Mouse (Mus musculus) midbrain, embryonic 12.5 days (tissue): ENCODE measurements around the gene Cabp1. TPM values are rescaled to one million over a fixed set of nuclear protein-coding genes. Genes with fewer than 3 reads are reported as not detected.

Experiments
- ATAC-seq: fragments of 200-750 bp; cut with Nextera tagmentation; 2 replicates; pipeline ENCODE4 v1.8.0; 2017; ENCODE audit warnings: low read depth, moderate TSS enrichment, moderate library complexity; ENCODE audit not compliant: low FRiP score
- H3K27ac ChIP-seq: fragments of 300-500 bp; sonication (generic); replicated peaks from 2 replicates; pipeline ENCODE4 v1.5.1; 2016; ENCODE audit warnings: mild to moderate bottlenecking
- H3K27me3 ChIP-seq: fragments of 300-500 bp; sonication (generic); 2 replicates; pipeline ENCODE4 v1.6.1; 2016; ENCODE audit warnings: mild to moderate bottlenecking
- H3K36me3 ChIP-seq: fragments of 300-500 bp; sonication (generic); 2 replicates; pipeline ENCODE4 v1.6.1; 2016
- H3K4me1 ChIP-seq: fragments of 300-500 bp; sonication (generic); 2 replicates; pipeline ENCODE4 v1.6.1; 2016
- H3K4me2 ChIP-seq: fragments of 300-500 bp; sonication (generic); replicated peaks from 2 replicates; pipeline ENCODE4 v1.6.1; 2016; ENCODE audit warnings: mild to moderate bottlenecking, moderate library complexity
- H3K4me3 ChIP-seq: fragments of 300-500 bp; sonication (generic); 2 replicates; pipeline ENCODE4 v1.5.1; 2016; ENCODE audit warnings: mild to moderate bottlenecking
- H3K9ac ChIP-seq: fragments of 300-500 bp; sonication (generic); replicated peaks from 2 replicates; pipeline ENCODE4 v1.6.1; 2016; ENCODE audit warnings: mild to moderate bottlenecking, moderate library complexity
- H3K9me3 ChIP-seq: fragments of 300-500 bp; sonication (generic); 2 replicates; pipeline ENCODE4 v1.6.1; 2016; ENCODE audit warnings: mild to moderate bottlenecking
- WGBS: fragments of 180-500 bp; shearing (Covaris S2); methylation state at CpG from one replicate; pipeline ENCODE4 v1.1.7; 2016; 5-methylcytosine and 5-hydroxymethylcytosine counted together
- polyA plus RNA-seq: library from polyadenylated mRNA; unstranded; fragments of >200 nt; fragmentation: Nextera tagmentation; extraction: Ambion mirVana; gene quantifications from 2 replicates; pipeline ENCODE4 v1.2.1, GENCODE M21; 2016

The Cabp1 gene
- polyA plus RNA-seq, 1 experiment from 2014 or later = 2.3 TPM

- Histone ChIP-seq H3K9me3 (no peaks in the 10 kb centered on the region), H3K27ac (no peak overlapping the region), H3K9ac (no peak overlapping the region), H3K4me2 (peak overlapping the region; percentile 19; the same call in 1 of the 2 replicates), H3K36me3 (no peaks in the 10 kb centered on the region), H3K4me3 (0 out of 2 replicates have a peak overlapping the region, but pooled peaks have one; percentile 1), H3K4me1 (peaks cover 25% of the 10 kb centered on the region), H3K27me3 (peaks cover 65% of the 10 kb centered on the region)
- 42% methylated on average over 17 of the region's 17 CpGs for WGBS
- ATAC-seq = peak; percentile 38; the same call in 1 of the 2 replicates
These were observed 7.7 kb downstream of the Cabp1 start for GRCm38 (mm10) chr5:115186371-115187073.

DNA sequence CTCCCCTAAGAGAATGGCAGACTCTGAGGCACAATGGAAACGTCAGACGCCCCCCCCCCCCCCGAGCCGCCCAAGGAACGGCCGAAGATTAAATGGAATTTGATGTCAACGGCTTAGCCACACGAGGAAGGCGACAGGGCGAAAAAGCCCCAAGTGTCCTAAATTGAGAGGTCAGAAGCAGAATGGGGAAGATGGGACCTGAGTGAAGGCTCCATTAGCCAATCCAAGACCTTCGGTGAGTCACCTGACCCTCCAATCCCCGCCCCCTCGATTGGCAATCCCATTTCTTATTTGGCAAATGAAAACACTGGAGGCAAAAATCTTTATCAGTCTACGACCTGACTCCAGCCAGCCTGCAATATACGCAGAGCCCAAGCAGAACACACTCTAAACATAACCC is 9.5 kb downstream of the Cabp1 start:
- 18% methylated on average over 15 of the region's 15 CpGs for WGBS
- Histone ChIP-seq H3K4me1 (peaks cover 25% of the 10 kb centered on the region), H3K9me3 (no peaks in the 10 kb centered on the region), H3K36me3 (no peaks in the 10 kb centered on the region), H3K4me3 (0 out of 2 replicates have a peak overlapping the region, but pooled peaks have one; percentile 13), H3K27ac (peak overlapping the region; percentile 52), H3K4me2 (peak overlapping the region; percentile 44), H3K9ac (peak overlapping the region; percentile 20; the same call in 1 of the 2 replicates), H3K27me3 (peaks cover 49% of the 10 kb centered on the region)
- ATAC-seq = 0 out of 2 replicates have a peak, but pooled peaks have one; percentile 20

GRCm38 (mm10) chr5:115183482-115183881 is 10.7 kb downstream of the Cabp1 start:
- H3K4me1 ChIP-seq = peaks cover 25% of the 10 kb centered on the region
- H3K4me3 ChIP-seq = no peak overlapping the region
- H3K4me2 ChIP-seq = no peak overlapping the region
- WGBS = 76% methylated on average over 10 of the region's 10 CpGs
- H3K9ac ChIP-seq = no peak overlapping the region
- H3K36me3 ChIP-seq = no peaks in the 10 kb centered on the region
- no peak for ATAC-seq
- H3K27me3 ChIP-seq = peaks cover 40% of the 10 kb centered on the region
- H3K27ac ChIP-seq = no peak overlapping the region
- H3K9me3 ChIP-seq = no peaks in the 10 kb centered on the region

- H3K9me3 ChIP-seq = no peaks in the 10 kb centered on the region
- H3K27ac ChIP-seq = no peak overlapping the region
- H3K27me3 ChIP-seq = peaks cover 36% of the 10 kb centered on the region
- H3K4me1 ChIP-seq = peaks cover 25% of the 10 kb centered on the region
- no peak overlapping the region for H3K4me3 ChIP-seq
- no peaks in the 10 kb centered on the region for H3K36me3 ChIP-seq
- no peak for ATAC-seq
- no peak overlapping the region for H3K9ac ChIP-seq
- 85% methylated on average over 8 of the region's 8 CpGs for WGBS
- no peak overlapping the region for H3K4me2 ChIP-seq
These were observed 11.3 kb downstream of the Cabp1 start for GRCm38 (mm10) chr5:115182925-115183324.

DNA sequence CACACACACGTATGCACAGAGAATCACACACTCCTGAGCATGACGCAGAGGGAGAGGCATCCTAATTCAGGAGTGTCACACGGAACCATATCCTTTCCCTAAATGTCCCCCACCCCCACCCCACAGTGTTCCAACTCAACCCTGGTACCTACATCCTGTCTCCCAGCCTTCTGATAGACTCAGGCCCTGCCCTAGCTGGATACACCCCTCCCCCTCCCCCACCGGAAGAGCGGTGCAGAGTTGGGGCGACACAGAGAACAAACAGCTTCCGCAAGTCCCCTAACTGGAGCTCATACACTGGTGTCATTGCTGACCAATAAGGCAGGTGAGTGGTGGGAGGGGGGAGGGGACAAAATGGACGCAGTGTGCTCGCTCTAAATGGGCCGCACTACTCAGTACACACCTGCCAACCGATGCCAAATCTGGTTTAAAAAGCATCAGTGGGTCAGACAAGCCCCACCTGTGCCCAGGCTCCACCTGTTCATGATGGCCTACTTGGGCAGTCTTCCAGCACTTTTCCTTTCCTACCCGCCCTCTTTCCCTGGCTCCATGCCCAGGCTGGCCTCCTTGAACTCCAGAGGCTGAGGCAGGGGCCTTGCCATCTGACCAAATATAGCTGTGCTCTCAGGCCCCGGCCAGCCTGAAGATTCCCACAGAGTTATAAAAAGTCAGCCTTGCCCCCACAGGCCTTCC is 12.8 kb downstream of the Cabp1 start:
- ATAC-seq = no peak
- no peaks in the 10 kb centered on the region for H3K36me3 ChIP-seq
- H3K27ac ChIP-seq = no peak overlapping the region
- H3K9me3 ChIP-seq = no peaks in the 10 kb centered on the region
- H3K4me1 ChIP-seq = peaks cover 11% of the 10 kb centered on the region
- no peak overlapping the region for H3K4me3 ChIP-seq
- peaks cover 21% of the 10 kb centered on the region for H3K27me3 ChIP-seq
- H3K9ac ChIP-seq = no peak overlapping the region
- 76% methylated on average over 13 of the region's 13 CpGs for WGBS
- H3K4me2 ChIP-seq = no peak overlapping the region

GRCm38 (mm10) chr5:115179596-115179995 is 14.6 kb downstream of the Cabp1 start:
- Histone ChIP-seq H3K9me3 (no peaks in the 10 kb centered on the region), H3K4me3 (no peak overlapping the region), H3K9ac (no peak overlapping the region), H3K27ac (no peak overlapping the region), H3K27me3 (peaks cover 10% of the 10 kb centered on the region), H3K36me3 (no peaks in the 10 kb centered on the region), H3K4me2 (no peak overlapping the region), H3K4me1 (peaks cover 10% of the 10 kb centered on the region)
- ATAC-seq = no peak
- 93% methylated on average over 11 of the region's 11 CpGs for WGBS

- WGBS = 85% methylated on average over 6 of the region's 6 CpGs
These were observed 16.3 kb downstream of the Cabp1 start for GRCm38 (mm10) chr5:115177866-115178265.

DNA sequence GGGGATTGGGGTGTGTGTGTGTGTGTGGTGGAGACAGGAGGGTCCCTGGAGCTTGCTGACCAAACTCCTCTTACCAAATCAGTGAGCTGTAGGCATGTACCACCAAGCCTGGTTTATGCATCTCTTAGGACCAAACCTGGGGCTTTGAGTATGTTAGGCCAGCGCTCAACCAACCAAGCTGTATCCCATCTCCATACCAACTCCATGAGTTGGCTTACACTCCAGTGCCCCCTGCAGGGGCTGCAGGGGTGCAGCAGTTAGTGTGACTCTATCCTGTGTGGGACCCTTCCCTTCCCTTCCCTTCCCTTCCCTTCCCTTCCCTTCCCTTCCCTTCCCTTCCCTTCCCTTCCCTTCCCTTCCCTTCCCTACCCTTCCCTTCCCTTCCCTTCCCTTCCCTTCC is 19.6 kb downstream of the Cabp1 start:
- WGBS = 100% methylated on average over 1 of the region's 1 CpGs
- ATAC-seq = no peak
- Histone ChIP-seq H3K9me3 (no peaks in the 10 kb centered on the region), H3K4me1 (no peaks in the 10 kb centered on the region), H3K36me3 (no peaks in the 10 kb centered on the region), H3K4me2 (no peak overlapping the region), H3K27me3 (peaks cover 3% of the 10 kb centered on the region; the same call in 1 of the 2 replicates), H3K9ac (no peak overlapping the region), H3K4me3 (no peak overlapping the region), H3K27ac (no peak overlapping the region)

More at GRCm38 (mm10) chr5:115177866-115178265, 16.3 kb downstream of the Cabp1 start:
- H3K36me3 ChIP-seq = no peaks in the 10 kb centered on the region
- H3K4me2 ChIP-seq = no peak overlapping the region
- no peak overlapping the region for H3K4me3 ChIP-seq
- H3K27me3 ChIP-seq = peaks cover 10% of the 10 kb centered on the region
- H3K27ac ChIP-seq = no peak overlapping the region
- ATAC-seq = no peak
- no peak overlapping the region for H3K9ac ChIP-seq
- no peaks in the 10 kb centered on the region for H3K9me3 ChIP-seq
- H3K4me1 ChIP-seq = no peaks in the 10 kb centered on the region

GRCm38 (mm10) chr5:115170150-115170549 is 24.0 kb downstream of the Cabp1 start:
- Histone ChIP-seq H3K27me3 (no peaks in the 10 kb centered on the region), H3K36me3 (no peaks in the 10 kb centered on the region), H3K9me3 (no peaks in the 10 kb centered on the region), H3K4me2 (no peak overlapping the region), H3K4me3 (no peak overlapping the region), H3K9ac (no peak overlapping the region), H3K4me1 (peaks cover 6% of the 10 kb centered on the region; the same call in 1 of the 2 replicates), H3K27ac (no peak overlapping the region)
- ATAC-seq = no peak
- 85% methylated on average over 8 of the region's 8 CpGs for WGBS

DNA sequence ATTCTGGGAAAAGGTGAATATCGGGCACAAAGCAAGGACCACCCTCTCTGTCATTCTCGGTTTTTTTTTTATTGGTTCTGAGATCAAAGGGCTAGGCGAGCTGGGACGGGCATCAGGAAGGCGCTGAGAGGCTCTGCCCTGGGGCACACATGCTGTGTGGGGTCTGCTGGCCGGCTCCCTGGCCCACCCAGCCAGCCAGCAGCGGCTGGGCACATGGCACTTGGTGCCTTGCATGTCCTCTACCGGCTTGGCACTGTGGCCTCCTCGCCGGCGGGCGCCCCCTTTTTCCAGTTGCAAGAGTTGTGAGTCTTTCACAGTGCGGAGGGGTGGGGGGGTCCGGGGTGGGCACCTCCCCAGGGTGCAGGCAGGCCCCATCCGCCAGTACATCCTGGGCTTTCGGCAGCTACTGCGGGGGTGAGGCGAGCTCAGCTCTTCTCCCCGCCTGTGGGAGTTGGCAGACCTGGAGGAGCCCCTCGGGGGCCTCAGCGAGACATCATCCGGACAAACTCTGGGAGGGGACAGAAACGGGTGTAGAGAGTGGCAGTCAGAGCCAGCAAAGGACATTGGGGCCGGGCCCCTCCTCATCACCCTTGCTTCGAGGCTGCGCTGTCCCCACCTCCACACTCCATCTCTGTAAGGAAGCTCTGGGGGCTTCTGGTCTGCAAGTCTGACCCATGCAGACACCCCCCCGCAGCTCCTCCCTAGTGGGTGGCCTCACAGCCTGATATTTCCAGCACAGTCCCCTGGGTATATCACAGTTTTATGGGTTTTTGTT is 25.4 kb downstream of the Cabp1 start:
- no peak overlapping the region for H3K4me2 ChIP-seq
- no peak overlapping the region for H3K27ac ChIP-seq
- no peak for ATAC-seq
- H3K4me3 ChIP-seq = no peak overlapping the region
- no peaks in the 10 kb centered on the region for H3K27me3 ChIP-seq
- 53% methylated on average over 27 of the region's 27 CpGs for WGBS
- no peak overlapping the region for H3K9ac ChIP-seq
- H3K36me3 ChIP-seq = no peaks in the 10 kb centered on the region
- H3K4me1 ChIP-seq = peaks cover 6% of the 10 kb centered on the region; the same call in 1 of the 2 replicates
- H3K9me3 ChIP-seq = no peaks in the 10 kb centered on the region

DNA sequence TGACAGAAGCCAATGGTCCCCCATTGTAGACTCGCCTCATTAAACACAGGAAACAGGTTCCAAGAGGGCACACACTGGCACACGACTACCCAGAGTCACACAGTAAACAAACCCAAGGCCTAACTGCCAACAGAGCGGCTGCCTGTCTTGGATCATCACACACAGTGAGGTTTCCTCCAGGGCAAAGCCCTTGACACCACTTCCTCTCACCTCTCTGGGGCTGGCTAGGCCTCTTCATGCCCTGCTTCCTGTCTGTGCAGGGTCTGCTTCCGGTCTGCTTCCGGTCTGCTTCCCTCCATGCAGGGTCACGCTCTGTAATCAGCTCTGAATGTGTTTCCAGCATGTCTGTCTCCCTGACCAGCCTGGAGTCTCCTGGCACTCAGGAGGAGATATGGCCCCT is 26.8 kb downstream of the Cabp1 start:
- Histone ChIP-seq H3K4me3 (no peak overlapping the region), H3K4me1 (peaks cover 6% of the 10 kb centered on the region; the same call in 1 of the 2 replicates), H3K36me3 (no peaks in the 10 kb centered on the region), H3K4me2 (no peak overlapping the region), H3K9ac (no peak overlapping the region), H3K9me3 (no peaks in the 10 kb centered on the region), H3K27me3 (no peaks in the 10 kb centered on the region), H3K27ac (no peak overlapping the region)
- no peak for ATAC-seq
- WGBS = 82% methylated on average over 6 of the region's 6 CpGs

GRCm38 (mm10) chr5:115166815-115167194 is 27.4 kb downstream of the Cabp1 start:
- H3K4me1 ChIP-seq = peaks cover 6% of the 10 kb centered on the region; the same call in 1 of the 2 replicates
- 85% methylated on average over 7 of the region's 7 CpGs for WGBS

More at GRCm38 (mm10) chr5:115166815-115167194, 27.4 kb downstream of the Cabp1 start:
- ATAC-seq = no peak
- Histone ChIP-seq H3K36me3 (no peaks in the 10 kb centered on the region), H3K4me3 (no peak overlapping the region), H3K27me3 (no peaks in the 10 kb centered on the region), H3K4me2 (no peak overlapping the region), H3K27ac (no peak overlapping the region), H3K9me3 (no peaks in the 10 kb centered on the region), H3K9ac (no peak overlapping the region)
